Mouse (Mus musculus) kidney, postnatal 36 days (tissue): ENCODE results near the gene Olfr1378.

Source experiments
- DNase-seq, 2 experiments: peaks; one replicate each; pipeline ENCODE4 v3.0.0; 2021 to 2022; ENCODE audit warnings: mixed read lengths in 2 of 2

Olfr1378 gene

GRCm38 (mm10) chr11:50966230-50966629, at the start of gene Olfr1378:
Gene Olfr1378, plus strand, starts transcription at chr11:50966530.
- DNase-seq, result no peak

GRCm38 (mm10) chr11:50930469-50931014, 35.8 kb upstream of the Olfr1378 start:
- DNase-seq, result no peak

GRCm38 (mm10) chr11:50931021-50931420, 35.3 kb upstream of the Olfr1378 start:
- peak; percentile 42 to 60 for DNase-seq

GRCm38 (mm10) chr11:50931451-50931866, 34.9 kb upstream of the Olfr1378 start, which contains the start of gene Zfp354b:
Gene Zfp354b, minus strand, starts transcription at chr11:50931633.
- peak; percentile 91 to 93 for DNase-seq

GRCm38 (mm10) chr11:50932040-50932439, 34.3 kb upstream of the Olfr1378 start:
- DNase-seq, result no peak

- DNase-seq, result no peak
These were observed 27.9 kb upstream of the Olfr1378 start for GRCm38 (mm10) chr11:50938435-50938834.

GRCm38 (mm10) chr11:50939621-50940366, 26.5 kb upstream of the Olfr1378 start:
- DNase-seq, result peak; percentile 32 to 49

GRCm38 (mm10) chr11:50942386-50942785, 23.9 kb upstream of the Olfr1378 start:
- DNase-seq, result no peak

- no peak for DNase-seq
These were observed 22.8 kb upstream of the Olfr1378 start, which contains the start of gene 4933414I15Rik for GRCm38 (mm10) chr11:50943506-50943905. Gene 4933414I15Rik, minus strand, starts transcription at chr11:50943765.

GRCm38 (mm10) chr11:50952290-50952689, 14.0 kb upstream of the Olfr1378 start:
- DNase-seq, result peak in 1 of 2 experiments; percentile 17

GRCm38 (mm10) chr11:50953665-50954064, 12.7 kb upstream of the Olfr1378 start, which contains the start of gene Prop1:
Gene Prop1, minus strand, starts transcription at chr11:50953765.
- DNase-seq, result no peak

GRCm38 (mm10) chr11:50964886-50965285, 1.4 kb upstream of the Olfr1378 start:
- peak in 1 of 2 experiments; percentile 40 for DNase-seq

- DNase-seq, result peak in 1 of 2 experiments; percentile 14
These were observed 10.9 kb downstream of the Olfr1378 start for GRCm38 (mm10) chr11:50977216-50977615.

- DNase-seq, result no peak
These were observed 15.3 kb downstream of the Olfr1378 start, which contains the start of gene Olfr1377 for GRCm38 (mm10) chr11:50981667-50982066. Gene Olfr1377, plus strand, starts transcription at chr11:50981967.

GRCm38 (mm10) chr11:51003296-51003695, 37.0 kb downstream of the Olfr1378 start, which contains the start of gene Olfr51:
Gene Olfr51, plus strand, starts transcription at chr11:51003596.
- no peak for DNase-seq

GRCm38 (mm10) chr11:51011821-51012220, 45.5 kb downstream of the Olfr1378 start:
- DNase-seq, result peak; percentile 45 to 64

- DNase-seq, result no peak
These were observed 47.6 kb downstream of the Olfr1378 start, which contains the start of gene Olfr54 for GRCm38 (mm10) chr11:51013936-51014335. Gene Olfr54, plus strand, starts transcription at chr11:51014236.

GRCm38 (mm10) chr11:51016341-51016740, 50.0 kb downstream of the Olfr1378 start:
- no peak for DNase-seq
